Mouse (Mus musculus): ENCODE results near the gene Mesp2. TPM values are rescaled to one million over a fixed set of nuclear protein-coding genes. Genes with fewer than 3 reads are reported as not detected.
A peak's percentile ranks its signal among the peaks of the same experiment; 100 is the strongest.

The Mesp2 gene
- polyA plus RNA-seq, 1 experiment from 2014 or later: 0.96 TPM

- Histone ChIP-seq H3K36me3 (no peaks in the 10 kb centered on the region), H3K27me3 (peaks cover 35% of the 10 kb centered on the region), H3K4me3 (peak overlapping the region; percentile 33), H3K4me2 (peak overlapping the region; percentile 55), H3K9me3 (no peaks in the 10 kb centered on the region), H3K27ac (replicated peaks) (no peak overlapping the region), H3K9ac (peak overlapping the region; percentile 52; the same call in 1 of the 2 replicates), H3K4me1 (replicated peaks) (peaks cover 11% of the 10 kb centered on the region)
- 9% methylated on average over 52 of the region's 53 CpGs for WGBS
- no peak for ATAC-seq (ENCODE audit: low read depth)
Observed at GRCm38 (mm10) chr7:79847456-79848451, 37.2 kb downstream of the Mesp2 start.

DNA sequence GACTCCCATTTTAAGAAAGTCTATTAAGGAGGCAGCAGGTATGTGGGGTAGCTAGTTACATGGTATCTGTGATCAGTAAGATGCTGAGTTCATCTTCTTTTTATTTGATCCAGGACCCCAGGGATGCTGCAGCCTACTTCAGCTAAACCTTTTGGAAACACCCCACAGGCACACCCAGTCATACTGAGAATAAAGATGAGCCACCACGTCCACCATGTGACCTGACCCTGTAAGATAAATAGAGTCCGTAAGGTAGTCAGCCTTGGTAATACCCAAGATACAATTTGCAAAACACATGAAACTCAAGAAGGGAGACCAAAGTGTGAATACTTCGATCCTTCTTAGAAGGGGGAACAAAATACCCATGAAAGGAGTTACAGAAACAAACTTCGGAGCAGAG lies 45.8 kb downstream of the Mesp2 start:
- Histone ChIP-seq H3K9ac (no peak overlapping the region), H3K27ac (replicated peaks) (no peak overlapping the region), H3K4me2 (no peak overlapping the region), H3K4me1 (replicated peaks) (no peaks in the 10 kb centered on the region), H3K36me3 (no peaks in the 10 kb centered on the region), H3K4me3 (no peak overlapping the region), H3K27me3 (no peaks in the 10 kb centered on the region), H3K9me3 (no peaks in the 10 kb centered on the region)
- 88% methylated on average over 4 of the region's 4 CpGs for WGBS
- ATAC-seq (ENCODE audit: low read depth): no peak

DNA sequence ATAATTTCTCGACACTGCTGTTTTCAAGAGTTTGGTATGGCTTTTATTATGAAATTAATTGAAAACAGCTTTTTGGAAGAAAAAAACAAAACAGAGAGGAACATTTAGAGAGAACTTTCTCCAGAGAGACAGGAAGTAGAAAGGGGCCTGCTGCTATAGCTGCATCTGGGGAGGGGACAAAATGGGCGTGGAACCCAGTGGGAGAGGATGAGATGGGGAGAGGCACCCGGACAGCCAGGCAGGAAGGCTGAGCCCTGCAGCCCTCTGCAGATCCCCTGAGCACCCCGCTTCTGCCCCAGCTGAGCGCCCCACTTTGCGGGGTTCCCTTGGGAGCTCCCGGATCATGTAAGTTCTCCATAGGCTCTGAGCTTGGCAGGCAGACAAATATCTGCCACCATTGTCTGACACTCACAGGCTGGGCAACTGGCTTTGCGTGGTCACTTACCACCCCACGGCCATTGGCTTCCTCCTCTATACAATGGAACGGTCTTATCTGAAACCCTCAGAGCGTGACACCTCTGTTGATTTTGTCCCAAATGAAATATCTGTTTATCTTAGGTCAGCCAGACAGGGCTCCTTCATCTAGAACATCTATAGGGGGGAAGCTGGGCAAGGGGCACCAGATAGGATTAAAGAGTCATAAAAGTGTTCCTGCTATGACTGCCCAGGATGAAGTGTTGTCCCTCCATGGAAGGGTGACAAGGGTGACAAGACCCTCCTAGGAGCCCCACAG lies 47.8 kb downstream of the Mesp2 start:
- H3K27me3 ChIP-seq: no peaks in the 10 kb centered on the region
- ATAC-seq (ENCODE audit: low read depth): no peak
- no peaks in the 10 kb centered on the region for H3K4me1 ChIP-seq (replicated peaks)
- H3K4me2 ChIP-seq: no peak overlapping the region
- H3K4me3 ChIP-seq: no peak overlapping the region
- no peak overlapping the region for H3K9ac ChIP-seq
- no peaks in the 10 kb centered on the region for H3K36me3 ChIP-seq
- no peaks in the 10 kb centered on the region for H3K9me3 ChIP-seq
- WGBS: 74% methylated on average over 11 of the region's 11 CpGs
- H3K27ac ChIP-seq (replicated peaks): no peak overlapping the region

DNA sequence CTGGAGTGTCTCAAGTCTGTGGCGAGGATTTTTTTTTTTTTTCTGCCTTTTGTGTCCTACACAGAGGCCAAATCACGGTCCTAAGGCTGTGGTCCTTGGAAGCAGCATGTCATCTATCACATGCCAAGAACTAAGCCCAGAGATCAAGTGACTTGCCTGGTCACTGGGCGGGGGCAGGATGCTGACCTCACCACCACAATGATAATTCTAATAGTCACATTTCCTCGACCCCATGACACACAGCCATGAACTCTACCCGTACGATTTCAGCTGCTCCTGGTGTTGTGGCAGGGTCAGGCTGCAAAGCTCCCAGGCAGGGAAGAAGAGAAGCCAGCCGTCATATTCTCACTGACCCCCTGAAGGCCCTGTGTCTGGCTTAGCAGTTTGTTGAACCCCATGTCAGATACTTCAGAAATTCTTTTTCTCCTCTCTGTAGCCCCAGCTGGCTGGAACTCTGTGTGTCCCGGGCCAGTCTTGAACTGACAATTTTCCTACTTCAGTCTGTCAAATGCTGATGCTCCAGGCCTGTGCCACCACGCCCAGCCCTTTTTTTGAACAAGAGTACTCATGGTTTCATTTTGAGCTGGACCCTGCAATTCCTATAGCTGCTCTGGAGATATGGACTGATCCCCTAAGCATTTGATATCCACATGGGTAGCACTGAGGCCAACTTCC lies 48.6 kb downstream of the Mesp2 start:
- no peak overlapping the region for H3K9ac ChIP-seq
- ATAC-seq (ENCODE audit: low read depth): no peak
- no peak overlapping the region for H3K4me3 ChIP-seq
- H3K4me1 ChIP-seq (replicated peaks): no peaks in the 10 kb centered on the region
- H3K9me3 ChIP-seq: no peaks in the 10 kb centered on the region
- WGBS: 63% methylated on average over 9 of the region's 9 CpGs
- H3K27ac ChIP-seq (replicated peaks): no peak overlapping the region
- no peaks in the 10 kb centered on the region for H3K36me3 ChIP-seq
- H3K4me2 ChIP-seq: no peak overlapping the region
- no peaks in the 10 kb centered on the region for H3K27me3 ChIP-seq

GRCm38 (mm10) chr7:79860811-79861210 lies 50.3 kb downstream of the Mesp2 start, which contains the start of gene Anpep:
Gene Anpep (minus strand): TSS chr7:79861059.
- no peaks in the 10 kb centered on the region for H3K36me3 ChIP-seq
- H3K27ac ChIP-seq (replicated peaks): no peak within 1 kb of the TSS
- no peaks in the 10 kb centered on the region for H3K4me1 ChIP-seq (replicated peaks)
- no peaks in the 10 kb centered on the region for H3K27me3 ChIP-seq
- H3K9ac ChIP-seq: no peak within 1 kb of the TSS
- no peaks in the 10 kb centered on the region for H3K9me3 ChIP-seq
- H3K4me2 ChIP-seq: no peak within 1 kb of the TSS
- no peak for ATAC-seq (ENCODE audit: low read depth)
- H3K4me3 ChIP-seq: no peak within 1 kb of the TSS
- 84% methylated on average over 9 of the region's 9 CpGs for WGBS

DNA sequence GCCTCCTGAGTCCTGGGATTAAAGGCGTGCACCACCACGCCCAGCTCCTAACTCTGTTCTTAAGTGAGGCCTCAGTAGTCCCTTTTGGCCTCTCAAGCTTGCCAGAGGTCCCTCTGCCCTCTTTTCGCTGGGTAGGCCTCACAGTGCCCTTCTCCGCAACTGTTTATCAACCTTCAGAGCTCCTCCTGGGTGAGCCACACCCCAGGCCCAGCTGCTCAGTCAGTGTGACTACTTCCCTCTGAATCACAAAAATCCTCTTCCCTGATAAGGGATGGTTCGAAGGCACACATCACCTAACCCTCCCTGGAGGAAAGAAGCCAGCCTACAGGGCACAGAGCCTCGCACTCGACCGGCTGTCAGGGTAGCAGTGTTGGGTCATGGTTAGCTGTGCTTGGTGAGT lies 51.3 kb downstream of the Mesp2 start:
- Histone ChIP-seq H3K4me2 (no peak overlapping the region), H3K4me3 (no peak overlapping the region), H3K4me1 (replicated peaks) (no peaks in the 10 kb centered on the region), H3K27ac (replicated peaks) (no peak overlapping the region), H3K36me3 (no peaks in the 10 kb centered on the region), H3K27me3 (no peaks in the 10 kb centered on the region), H3K9ac (no peak overlapping the region), H3K9me3 (no peaks in the 10 kb centered on the region)
- ATAC-seq (ENCODE audit: low read depth): no peak
- WGBS: 86% methylated on average over 8 of the region's 8 CpGs

Other genes starting within 250 kb of the Mesp2 start
- gene Rhcg, start 193.1 kb upstream of the Mesp2 start, polyA plus RNA-seq (2015; fragmentation: Nextera tagmentation; extraction: Ambion mirVana): 3.4 and 6.8 TPM in 2 replicates
- 1.7 and 1.8 TPM in 2 replicates for gene Ticrr, start 150.5 kb upstream of the Mesp2 start, polyA plus RNA-seq (2015; fragmentation: Nextera tagmentation; extraction: Ambion mirVana)
- gene Kif7, start 95.0 kb upstream of the Mesp2 start, polyA plus RNA-seq (2015; fragmentation: Nextera tagmentation; extraction: Ambion mirVana): 1.7 and 2.1 TPM in 2 replicates
- not detected in 2 replicates for gene Plin1, start 77.8 kb upstream of the Mesp2 start, polyA plus RNA-seq (2015; fragmentation: Nextera tagmentation; extraction: Ambion mirVana)
- gene Pex11a, start 67.6 kb upstream of the Mesp2 start, polyA plus RNA-seq (2015; fragmentation: Nextera tagmentation; extraction: Ambion mirVana): 11.3 and 12.0 TPM in 2 replicates
- 0.17 TPM in 1 of 2 replicates, not detected in the other for gene Wdr93, start 67.6 kb upstream of the Mesp2 start, polyA plus RNA-seq (2015; fragmentation: Nextera tagmentation; extraction: Ambion mirVana)
- gene Mesp1, start 16.9 kb upstream of the Mesp2 start, polyA plus RNA-seq (2015; fragmentation: Nextera tagmentation; extraction: Ambion mirVana): not detected in 2 replicates
- 5.8 and 6.2 TPM in 2 replicates for gene Anpep, start 50.3 kb downstream of the Mesp2 start, polyA plus RNA-seq (2015; fragmentation: Nextera tagmentation; extraction: Ambion mirVana)
- gene Ap3s2, start 109.9 kb downstream of the Mesp2 start, polyA plus RNA-seq (2015; fragmentation: Nextera tagmentation; extraction: Ambion mirVana): 54.4 and 63.4 TPM in 2 replicates
- 21.6 and 22.8 TPM in 2 replicates for gene Arpin, start 124.6 kb downstream of the Mesp2 start, polyA plus RNA-seq (2015; fragmentation: Nextera tagmentation; extraction: Ambion mirVana)
- gene Zfp710, start 214.1 kb downstream of the Mesp2 start, polyA plus RNA-seq (2015; fragmentation: Nextera tagmentation; extraction: Ambion mirVana): 15.0 and 18.9 TPM in 2 replicates